Mouse (Mus musculus) 416B (cell line): ENCODE measurements at regions not wholly inside any gene's neighbourhood (a gene's known extent, or its start where the extent isn't known, plus 50 kb on each side); places are given as distances from the start of the nearest gene placed in this dataset.

Experiments
- DNase-seq: peaks from one replicate; pipeline ENCODE4 v3.0.0; 2011; ENCODE audit warnings: low read depth

DNA sequence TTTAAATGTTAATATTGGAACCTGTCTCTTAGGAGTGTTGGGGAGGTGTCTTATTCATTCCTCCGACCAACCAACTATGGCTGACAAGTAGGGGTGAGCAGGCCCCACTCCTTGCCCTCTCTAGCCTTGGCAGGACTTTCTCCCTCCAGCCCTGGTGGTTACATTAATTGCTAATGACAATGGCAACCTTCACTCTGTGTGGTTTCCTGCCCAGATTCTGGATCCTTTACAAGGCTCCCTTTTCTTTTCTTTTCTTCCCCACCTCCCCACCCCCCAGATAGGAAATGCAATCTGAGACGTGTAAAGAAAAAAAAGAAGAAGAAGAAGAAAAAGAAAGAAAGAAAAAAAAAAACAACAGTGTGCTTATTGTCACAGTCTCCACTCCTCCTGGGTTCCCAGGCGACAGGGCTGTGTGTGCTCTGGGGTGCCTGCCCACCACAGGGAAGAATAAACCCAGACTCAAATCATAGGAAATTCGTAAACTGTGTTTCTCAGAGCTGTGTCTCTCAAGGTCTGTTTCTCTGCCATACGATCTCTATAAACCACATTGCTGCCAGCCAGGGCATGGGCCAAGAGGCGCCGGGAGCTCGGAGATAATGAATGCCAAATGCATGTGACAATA, 637.6 kb downstream of the Insc start:
- no peak for DNase-seq

DNA sequence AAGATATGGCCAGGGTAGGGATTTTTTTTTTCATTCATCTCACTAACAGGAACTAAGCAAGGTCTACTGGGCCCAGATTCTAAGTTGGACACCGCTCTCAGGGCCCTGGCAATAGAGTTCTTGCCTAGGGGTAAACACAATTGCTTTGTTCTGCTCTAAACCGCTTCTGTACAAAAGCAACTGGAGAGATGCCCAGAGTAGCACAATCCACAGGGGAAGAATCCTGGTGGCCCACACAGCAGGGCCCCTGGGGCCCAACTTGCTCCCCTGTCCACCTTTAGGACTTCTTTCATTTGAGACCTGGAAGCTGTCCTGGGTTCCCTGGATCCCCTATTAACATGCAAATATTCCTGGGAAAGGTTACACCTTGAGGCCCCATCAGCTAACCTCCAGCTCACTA, 639.4 kb downstream of the Insc start:
- no peak for DNase-seq

DNA sequence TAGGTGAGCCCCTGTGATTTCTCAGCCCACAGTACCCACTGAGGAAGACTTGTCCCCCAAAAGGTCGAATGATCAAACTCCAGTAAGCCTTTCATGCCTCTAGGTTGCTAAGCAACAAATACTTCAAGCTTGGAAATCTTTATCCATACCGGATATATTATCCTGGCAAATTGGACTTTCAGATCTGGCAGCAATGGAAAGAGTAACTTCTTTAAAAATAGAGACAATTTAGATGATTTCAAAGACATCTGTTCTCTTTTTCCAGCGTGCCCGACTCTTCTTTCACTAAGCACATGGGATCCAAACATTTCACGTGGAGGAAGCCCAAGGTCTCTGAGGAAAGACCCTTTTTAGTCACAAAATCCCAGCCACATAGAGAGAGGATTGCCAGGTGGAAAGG, 645.4 kb downstream of the Insc start:
- no peak for DNase-seq

DNA sequence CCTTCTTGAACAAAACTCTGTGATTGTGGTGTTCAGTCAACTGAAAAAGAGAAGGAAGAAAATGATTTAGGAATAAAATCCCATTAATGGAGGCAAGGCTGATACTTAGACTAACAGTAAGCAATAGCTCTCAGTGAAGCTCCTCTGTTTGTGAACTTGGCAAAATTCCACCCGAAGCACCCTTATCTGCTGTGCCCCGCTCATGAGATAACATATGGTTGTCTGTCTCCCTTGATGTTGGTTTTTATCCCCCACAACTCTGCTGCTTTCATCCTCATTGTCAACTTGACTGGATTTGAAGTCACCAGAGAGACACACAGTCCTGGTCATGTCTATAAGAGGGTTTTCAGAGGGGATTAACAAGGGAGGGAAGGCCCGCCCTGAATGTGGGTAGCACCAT, 646.1 kb downstream of the Sox6 start:
- no peak for DNase-seq

DNA sequence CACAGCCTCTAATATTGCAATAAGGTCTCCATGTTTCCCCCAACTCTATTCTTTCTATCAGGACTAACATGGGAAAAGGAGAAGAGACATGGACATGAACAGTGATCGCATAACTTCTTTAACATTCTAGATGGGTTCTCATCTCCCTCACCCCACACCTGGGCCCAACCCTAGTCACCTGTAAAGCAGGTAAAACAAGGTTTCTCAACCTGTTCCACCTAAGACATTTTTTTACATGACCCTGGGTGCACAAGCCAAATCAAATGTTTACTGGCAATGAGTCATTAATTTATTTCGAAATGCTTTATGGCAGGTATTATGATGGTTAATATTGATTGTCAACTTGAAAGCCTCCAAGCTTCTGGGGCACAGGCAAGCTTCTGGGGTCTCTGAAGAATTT, 640.4 kb downstream of the Sox6 start:
- no peak for DNase-seq

DNA sequence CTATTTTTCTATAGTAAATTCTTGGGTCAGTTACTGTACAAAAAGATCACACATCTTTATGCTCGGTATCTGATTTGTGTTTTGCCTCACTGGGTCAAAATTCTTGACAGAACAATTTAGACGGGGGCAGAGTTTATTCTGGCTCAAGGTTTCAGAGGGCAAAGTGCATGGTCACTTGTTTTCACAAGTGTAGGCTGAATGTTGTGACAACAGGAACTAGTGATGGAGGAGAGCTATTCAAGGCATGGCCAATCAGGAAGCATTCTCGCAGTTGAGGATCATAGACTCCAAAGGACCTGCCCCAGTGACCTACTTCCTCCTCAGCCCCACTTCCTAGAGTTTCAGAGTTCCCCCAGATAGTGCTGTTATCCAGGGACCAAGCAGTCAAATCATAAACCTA, 639.1 kb downstream of the Sox6 start:
- DNase-seq: no peak

DNA sequence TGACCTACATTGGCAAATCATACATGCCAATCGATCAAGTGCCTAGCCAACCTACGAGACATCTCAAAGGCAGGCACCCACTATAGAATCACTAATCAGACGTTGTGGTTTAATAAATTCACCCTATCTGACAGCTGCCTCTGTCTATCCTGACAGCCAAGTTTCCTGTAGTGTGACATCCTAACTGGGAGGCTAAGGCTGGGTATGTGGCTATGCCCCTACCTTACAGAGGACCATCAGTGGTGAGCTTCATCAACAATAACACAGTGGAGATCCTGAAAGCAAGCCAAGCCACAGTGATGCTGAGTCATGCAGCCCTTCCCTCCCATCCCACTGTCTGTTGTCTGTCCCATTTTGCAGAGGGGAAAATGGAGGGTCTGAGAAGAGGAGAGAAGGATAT, 630.7 kb downstream of the Sox6 start:
- peak; percentile 0 for DNase-seq

DNA sequence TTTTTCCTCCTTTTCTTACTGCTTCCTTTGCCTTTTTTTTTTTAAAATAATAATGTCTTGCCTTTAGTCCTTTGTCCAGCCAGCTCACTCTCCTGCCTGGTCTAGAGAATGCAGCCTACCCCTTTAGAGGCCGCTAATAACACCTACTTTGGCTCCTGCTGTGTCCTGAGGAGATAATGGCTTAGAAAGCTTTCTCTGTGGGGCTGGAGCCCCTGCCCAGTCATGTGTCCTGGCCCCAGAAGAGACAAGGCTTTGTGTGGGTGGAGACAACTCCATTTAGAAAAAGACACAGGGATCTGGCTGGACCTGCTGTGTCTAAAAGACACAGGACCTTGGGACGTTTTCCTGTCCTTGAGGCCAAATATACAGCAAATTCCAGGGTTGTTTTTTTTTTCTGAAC, 629.7 kb downstream of the Sox6 start:
- DNase-seq: no peak

DNA sequence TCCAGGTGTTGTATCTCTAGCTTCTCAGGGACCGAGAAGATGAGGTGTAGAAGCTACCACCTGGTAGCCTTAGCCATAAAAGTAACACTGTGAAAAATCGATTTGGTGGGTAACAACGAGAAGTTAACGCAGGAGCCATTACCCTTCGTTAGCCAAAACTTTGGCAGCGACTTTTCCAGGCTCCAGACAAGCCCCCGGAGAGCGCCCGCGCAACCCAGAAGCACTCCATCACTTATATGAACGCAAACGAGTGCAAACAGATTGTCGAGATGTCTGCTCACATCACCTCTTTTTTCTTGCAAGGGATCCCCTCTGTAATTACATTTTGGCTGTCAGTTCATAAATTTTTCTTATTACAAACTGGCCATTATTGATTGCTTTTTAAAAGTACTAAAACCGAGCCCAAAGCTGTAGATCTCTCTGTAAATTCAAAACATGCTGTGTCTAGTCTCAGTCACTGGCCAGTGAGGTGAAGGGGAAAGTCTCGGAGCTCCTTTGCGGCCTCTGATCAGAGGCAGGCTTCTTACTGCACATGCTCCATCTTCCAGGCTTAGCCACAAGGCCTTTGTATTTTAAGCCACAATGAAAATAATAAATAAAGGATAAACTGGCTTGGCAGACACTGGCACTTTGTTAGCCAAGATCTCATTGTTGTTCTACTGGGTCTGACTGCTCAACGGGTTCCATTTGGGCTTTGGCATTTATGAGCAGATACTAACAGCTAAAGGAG, 627.9 kb downstream of the Sox6 start:
- no peak for DNase-seq

DNA sequence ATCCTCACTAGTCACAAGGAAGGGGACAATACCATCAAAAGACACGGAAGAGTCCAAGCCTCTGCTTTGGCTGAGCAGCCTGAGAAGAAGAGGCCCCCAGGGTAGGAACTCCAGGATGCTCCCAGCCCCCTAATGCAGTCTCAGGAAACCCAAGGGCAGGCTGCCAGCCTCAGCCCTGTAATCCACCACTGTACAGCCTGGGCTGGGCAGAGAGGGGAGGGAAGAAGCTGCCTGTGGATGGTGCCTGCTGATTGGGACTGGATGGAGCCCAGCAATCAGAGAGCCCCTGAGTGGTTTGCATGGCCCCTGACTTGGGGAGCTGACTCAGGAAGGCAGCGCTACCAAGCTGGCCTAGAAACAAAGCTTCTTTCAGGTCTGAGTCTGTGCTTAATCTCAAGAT, 627.1 kb downstream of the Sox6 start:
- no peak for DNase-seq

DNA sequence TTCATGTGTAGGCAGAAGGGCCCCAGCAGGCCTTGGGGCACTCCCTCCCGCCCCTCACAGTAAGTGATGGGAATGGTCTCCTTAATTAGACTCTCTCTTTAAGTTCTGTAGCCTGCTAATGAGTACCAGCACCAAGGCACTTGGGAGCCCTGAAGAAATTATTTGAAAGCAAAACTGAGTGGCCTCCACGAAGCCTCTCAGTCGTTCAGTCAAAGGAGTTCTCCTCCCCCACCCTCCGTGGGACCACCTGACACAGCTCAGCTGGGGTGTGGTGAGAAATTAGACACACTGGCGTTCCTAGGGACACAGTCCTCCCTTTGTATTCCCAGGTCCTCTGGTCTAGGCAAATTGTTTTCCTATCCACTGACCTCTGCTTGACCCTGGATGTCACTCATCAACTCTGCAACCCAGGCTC, 623.4 kb downstream of the Sox6 start:
- DNase-seq: no peak
